Mouse (Mus musculus) left cerebral cortex, postnatal 14 days (tissue): ENCODE measurements around the gene Pafah2. TPM values are rescaled to one million over a fixed set of nuclear protein-coding genes. Genes with fewer than 3 reads are reported as not detected.

ENCODE experiments used
- DNase-seq, 2 experiments: peaks; one replicate each; pipeline ENCODE4 v3.0.0; 2021 to 2022; ENCODE audit warnings: low spot score in 2 of 2, mixed read lengths in 1 of 2
- intact Hi-C: fragments of 180-260 bp; cut with DNase I; formaldehyde crosslinking; loops from one replicate; pipeline ENCODE4 v1.15.1; 2025
- microRNA-seq, 2 experiments: library from miRNA; unstranded; fragments of <30 nt; microRNA quantifications; one replicate each; pipeline ENCODE4 v1.2.0; 2022
- total RNA-seq, 2 experiments: library from RNA; stranded (reverse); gene quantifications; 2 replicates each; pipeline ENCODE4 v1.2.3; 2021

The Pafah2 gene
- total RNA-seq, 2 experiments from 2014 or later: 10.9 to 12.3 TPM

DNA sequence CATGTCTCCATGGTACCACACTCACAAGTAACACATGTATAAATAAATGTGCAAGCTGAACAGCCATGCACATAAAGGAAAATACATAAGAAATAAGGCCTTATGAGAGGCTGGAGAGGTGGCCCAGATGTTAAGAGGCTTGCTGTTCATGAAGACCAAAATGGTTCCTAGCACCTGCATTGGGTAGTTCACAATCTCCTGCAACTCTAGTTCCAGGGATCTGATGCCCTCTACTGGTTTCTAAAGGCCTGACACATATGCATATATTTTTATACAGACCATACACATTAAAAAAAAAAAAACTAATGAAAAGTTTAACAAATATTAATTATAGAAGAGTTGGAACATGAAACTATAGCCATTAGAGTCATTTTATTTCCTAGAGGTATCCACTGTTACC, 75.3 kb downstream of the Pafah2 start:
- DNase-seq: no peak
- intact Hi-C loops: no loop called here

- intact Hi-C loops: no loop called here
- no peak for DNase-seq
These were observed 77.6 kb downstream of the Pafah2 start for GRCm38 (mm10) chr4:134473764-134474163.

DNA sequence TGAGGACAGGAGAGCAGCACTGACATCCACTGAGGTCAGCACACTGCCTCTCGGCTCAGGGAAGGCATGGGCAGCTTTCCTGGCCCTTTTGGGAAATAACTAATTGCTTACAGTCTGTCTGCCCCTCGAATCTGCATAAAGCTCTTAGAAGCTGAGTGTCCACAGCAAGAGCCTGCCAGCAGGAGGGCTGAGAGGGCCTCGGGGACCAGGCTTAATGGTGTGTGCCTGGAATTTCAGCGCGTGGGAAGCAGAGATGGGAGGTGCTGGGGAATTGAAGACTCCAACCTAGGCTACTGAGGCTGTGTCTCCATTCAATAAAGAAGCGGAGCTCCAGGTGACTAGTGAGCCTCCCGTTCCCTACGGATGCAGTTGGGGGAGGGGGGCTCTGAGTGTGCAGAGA, 78.1 kb downstream of the Pafah2 start:
- no peak for DNase-seq
- intact Hi-C loops: no loop called here

- intact Hi-C loops: no loop called here
- no peak for DNase-seq
These were observed 80.8 kb downstream of the Pafah2 start for GRCm38 (mm10) chr4:134476899-134477298.

Small RNA genes lying within 50 kb of the gene (microRNA-seq; reads per million reads assigned to microRNA genes)
- 0.67 to 2.4 reads per million in 2 experiments for gene Gm23634

Other genes with a start within 250 kb of the Pafah2 start
- 10 to 100 TPM in 1 of 2 experiments, 1 to 10 TPM in 1; 9.5 to 10.5 TPM for gene Cep85, start 209.2 kb upstream of the Pafah2 start, total RNA-seq
- not detected for gene Gm7534, start 193.3 kb upstream of the Pafah2 start, total RNA-seq
- gene Catsper4, start 168.9 kb upstream of the Pafah2 start, total RNA-seq: not detected
- gene Cnksr1, start 157.9 kb upstream of the Pafah2 start, total RNA-seq: under 1 TPM in 1 of 2 experiments, not detected in 1; 0.24 TPM
- gene E130218I03Rik, start 152.7 kb upstream of the Pafah2 start, total RNA-seq: not detected
- 10 to 100 TPM in 1 of 2 experiments, 1 to 10 TPM in 1; 10.0 to 12.5 TPM for gene Zfp593, start 150.7 kb upstream of the Pafah2 start, total RNA-seq
- not detected for gene Gm30191, start 149.4 kb upstream of the Pafah2 start, total RNA-seq
- 1 to 10 TPM; 3.8 to 4.3 TPM for gene Grrp1, start 142.2 kb upstream of the Pafah2 start, total RNA-seq
- gene Pdik1l, start 108.4 kb upstream of the Pafah2 start, total RNA-seq: 10 to 100 TPM; 16.1 to 16.4 TPM
- gene Trim63, start 81.2 kb upstream of the Pafah2 start, total RNA-seq: under 1 TPM; 0.40 to 0.86 TPM
- gene Slc30a2, start 53.1 kb upstream of the Pafah2 start, total RNA-seq: under 1 TPM in 1 of 2 experiments, not detected in 1; 0.17 TPM
- 10 to 100 TPM; 52.3 to 53.7 TPM for gene Extl1, start 12.5 kb upstream of the Pafah2 start, total RNA-seq
- gene Stmn1, start 72.0 kb downstream of the Pafah2 start, total RNA-seq: 1,000 to 10,000 TPM; 1,227 to 1,286 TPM
- gene Paqr7, start 100.4 kb downstream of the Pafah2 start, total RNA-seq: 10 to 100 TPM; 54.6 to 55.8 TPM
- under 1 TPM; 0.53 to 0.55 TPM for gene Aunip, start 114.7 kb downstream of the Pafah2 start, total RNA-seq
- 10 to 100 TPM; 69.4 to 71.9 TPM for gene Mtfr1l, start 139.1 kb downstream of the Pafah2 start, total RNA-seq
- gene Selenon, start 155.8 kb downstream of the Pafah2 start, total RNA-seq: 10 to 100 TPM; 19.2 to 20.1 TPM